Mouse (Mus musculus): Measurements from ENCODE around the gene Ifitm6.
"Not testable (repeated sequence)": the region's sequence is repeated elsewhere in the genome, so short reads cannot be mapped to it uniquely, and the experiment has no call there.

Gene Ifitm6

DNA sequence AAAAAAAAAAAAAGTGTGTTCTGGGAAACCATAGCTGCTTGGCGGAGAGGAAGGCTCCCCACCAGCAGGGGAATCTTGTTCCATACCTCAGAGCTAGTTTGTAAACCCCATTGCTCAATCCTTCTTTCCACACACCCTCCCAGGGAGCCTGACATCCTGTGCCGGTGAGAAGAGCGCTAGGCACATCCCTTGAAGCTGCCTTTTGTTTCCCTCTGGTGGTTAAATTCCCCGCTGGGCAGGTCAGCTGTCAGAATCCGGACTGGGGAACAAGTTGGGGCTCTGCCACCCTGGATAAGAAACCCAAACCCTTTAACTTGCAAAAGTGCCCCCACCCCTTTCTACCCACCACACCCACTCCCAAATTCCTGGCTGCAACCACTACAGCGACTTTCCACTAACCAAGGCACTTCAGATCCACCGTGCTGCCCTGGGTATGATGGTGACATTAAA lies 9.4 kb downstream of the Ifitm6 start:
- DNase-seq: no peak

GRCm38 (mm10) chr7:141006914-141007313 lies 10.8 kb downstream of the Ifitm6 start:
- peak; percentile 30 for DNase-seq

GRCm38 (mm10) chr7:141006446-141006845 lies 11.3 kb downstream of the Ifitm6 start:
- no peak for DNase-seq

GRCm38 (mm10) chr7:141003248-141004010 lies 14.3 kb downstream of the Ifitm6 start:
- DNase-seq: no peak

DNA sequence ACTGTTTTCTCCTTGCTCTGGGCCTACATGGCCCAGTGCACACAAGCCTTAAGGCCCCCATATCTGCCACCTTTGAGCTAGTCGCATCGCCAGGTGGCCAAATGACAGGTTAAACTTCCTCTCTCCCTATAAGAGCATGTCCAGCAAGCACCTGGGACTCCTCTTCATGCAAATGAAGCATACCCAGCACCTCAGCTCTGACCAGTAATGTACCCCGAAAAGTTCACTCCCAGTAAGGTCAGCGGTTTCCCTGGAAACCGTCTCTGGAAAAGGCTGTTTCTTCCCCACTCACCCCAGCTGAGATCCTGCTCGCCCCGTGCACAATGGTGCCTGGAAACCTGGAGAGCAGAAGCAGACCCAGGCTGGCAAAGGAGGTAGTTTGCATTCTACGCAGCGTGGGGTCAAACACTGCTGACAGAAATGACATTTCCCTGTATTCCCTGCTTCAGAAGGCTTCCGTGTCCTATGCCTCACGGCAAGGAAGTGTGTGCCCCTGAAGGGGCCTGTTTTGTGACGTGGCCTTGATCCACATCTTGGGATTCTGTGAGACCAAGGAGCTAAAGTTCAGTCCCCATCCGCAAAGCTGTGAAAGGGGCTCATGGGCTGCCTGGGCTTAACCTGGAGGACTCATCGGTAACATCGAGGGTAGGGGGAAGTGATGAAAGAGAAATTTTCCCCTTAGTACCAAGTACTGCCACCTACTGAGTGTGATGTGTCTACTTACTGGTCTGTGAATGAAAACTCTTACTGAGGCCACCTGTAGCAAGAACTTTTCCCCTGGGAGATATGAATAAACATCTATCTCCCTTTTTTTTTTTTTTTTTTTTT lies 16.6 kb downstream of the Ifitm6 start:
- DNase-seq: no peak

DNA sequence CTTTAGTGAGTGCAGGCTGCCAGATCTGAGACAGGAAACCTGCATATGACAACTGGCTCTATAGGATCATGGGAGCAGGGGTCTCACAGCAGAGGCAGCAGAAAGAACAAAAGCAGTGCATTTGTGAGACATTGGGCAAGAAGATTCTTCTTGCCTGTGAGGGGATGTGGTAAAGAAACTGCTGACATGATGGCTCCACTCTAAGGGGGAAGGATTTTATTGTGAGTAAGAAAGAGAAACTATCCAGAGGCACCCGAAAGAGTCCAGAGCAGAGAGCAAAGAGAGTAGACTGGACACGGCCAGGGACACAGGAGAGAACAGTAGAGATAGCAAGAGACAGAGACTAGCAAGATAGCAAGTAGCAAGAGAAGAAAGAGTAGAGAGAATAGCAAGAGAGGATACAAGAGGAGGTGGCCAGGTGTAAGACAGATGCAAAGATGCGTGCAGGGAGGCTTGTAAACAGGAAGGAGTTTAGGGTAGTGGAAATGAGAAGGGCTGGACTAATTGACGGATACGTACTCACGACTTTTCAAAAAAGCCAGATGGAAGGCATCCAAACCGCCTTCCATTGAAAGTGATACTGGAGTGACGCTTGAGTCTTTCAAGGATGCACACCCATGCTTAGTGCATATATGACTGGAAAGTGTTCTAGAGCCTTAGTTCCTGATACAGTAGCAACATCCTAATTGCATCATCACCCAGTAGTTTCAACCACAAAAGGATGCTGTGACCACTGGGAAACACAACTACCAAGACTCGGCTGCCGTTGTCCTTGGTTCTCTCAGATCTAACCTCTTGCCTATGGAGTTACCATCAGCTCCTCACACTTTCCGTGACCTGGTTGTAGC lies 18.6 kb downstream of the Ifitm6 start:
- no peak for DNase-seq

GRCm38 (mm10) chr7:140997817-140998216 lies 19.9 kb downstream of the Ifitm6 start:
- no peak for DNase-seq

DNA sequence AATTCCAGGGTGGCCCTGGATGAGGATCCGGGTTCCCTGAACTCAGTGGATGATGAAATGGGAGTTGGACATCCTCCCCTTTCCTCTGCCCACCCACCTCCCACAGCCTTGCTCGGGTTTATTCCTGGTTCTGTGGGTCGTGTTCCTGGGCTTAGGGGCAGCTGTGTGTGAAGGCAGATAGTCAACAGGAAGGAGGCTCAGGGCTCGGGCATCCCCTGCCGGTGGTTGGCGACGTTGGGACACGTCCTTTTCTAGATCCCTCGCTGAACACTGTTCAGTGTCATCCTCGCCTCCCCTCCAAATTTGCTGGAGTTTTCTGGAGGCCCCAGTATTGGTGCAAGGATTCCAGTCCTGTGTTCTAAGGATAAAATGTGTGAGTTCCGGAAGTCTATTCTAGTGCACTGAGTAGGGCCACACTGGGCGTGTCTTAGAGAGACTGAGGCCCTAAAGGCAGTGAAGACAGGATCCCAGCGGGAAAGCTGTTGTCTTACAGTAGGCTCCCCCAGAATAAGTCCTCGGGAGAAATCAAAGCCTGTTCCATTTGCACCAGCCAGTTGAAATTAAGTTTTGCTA lies 26.5 kb downstream of the Ifitm6 start:
- no peak for DNase-seq

- no peak for DNase-seq
Measured at GRCm38 (mm10) chr7:140990622-140991021, 27.1 kb downstream of the Ifitm6 start.

- DNase-seq: no peak
Measured at GRCm38 (mm10) chr7:140990185-140990584, 27.5 kb downstream of the Ifitm6 start.

- DNase-seq: no peak
Measured at GRCm38 (mm10) chr7:140989022-140989421, 28.7 kb downstream of the Ifitm6 start.

- DNase-seq: no peak
Measured at GRCm38 (mm10) chr7:140987182-140988138, 30.3 kb downstream of the Ifitm6 start.

- DNase-seq: no peak
Measured at GRCm38 (mm10) chr7:140982971-140983370, 34.8 kb downstream of the Ifitm6 start.

DNA sequence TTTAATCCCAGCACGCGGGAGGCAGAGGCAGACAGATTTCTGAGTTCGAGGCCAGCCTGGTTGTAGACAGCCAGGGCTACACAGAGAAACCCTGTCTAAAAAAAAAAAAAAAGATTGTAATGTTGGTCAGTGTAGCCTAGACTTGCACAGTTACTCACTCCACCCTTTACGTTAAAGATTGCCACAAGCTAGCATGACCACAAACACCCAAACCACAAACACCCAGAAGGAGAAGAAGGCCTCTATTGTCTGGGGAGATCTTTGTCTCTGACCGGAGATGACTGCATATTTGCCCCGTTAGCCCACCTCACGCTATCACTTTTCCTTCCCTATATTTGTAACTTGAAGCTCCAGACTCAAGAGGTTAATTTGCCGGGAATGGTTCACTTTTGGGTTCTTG lies 36.0 kb downstream of the Ifitm6 start:
- DNase-seq: no peak

DNA sequence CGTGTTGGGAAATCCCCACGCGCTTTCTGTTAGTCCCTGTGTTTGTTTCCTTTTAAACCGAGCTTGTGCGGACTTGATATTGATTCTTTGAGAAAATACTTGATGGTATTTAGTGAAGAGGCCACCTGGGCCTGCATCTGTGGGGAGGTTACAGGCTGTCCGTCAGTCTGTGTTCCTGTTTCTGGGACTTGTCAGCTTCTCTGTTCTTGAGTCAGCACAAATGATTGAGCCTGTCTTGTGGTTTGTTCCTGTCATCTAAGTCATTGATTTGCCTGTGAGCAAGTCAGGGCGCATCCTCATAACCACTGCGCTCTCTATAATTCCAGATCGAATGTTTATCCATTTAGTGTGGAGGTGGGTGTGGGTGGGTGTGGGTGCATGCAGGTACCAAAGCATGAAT lies 41.0 kb downstream of the Ifitm6 start:
- DNase-seq: not testable (repeated sequence)

- DNase-seq: no peak
Measured at GRCm38 (mm10) chr7:140975465-140975864, 42.3 kb downstream of the Ifitm6 start.

- no peak for DNase-seq
Measured at GRCm38 (mm10) chr7:140974940-140975339, 42.8 kb downstream of the Ifitm6 start.

DNA sequence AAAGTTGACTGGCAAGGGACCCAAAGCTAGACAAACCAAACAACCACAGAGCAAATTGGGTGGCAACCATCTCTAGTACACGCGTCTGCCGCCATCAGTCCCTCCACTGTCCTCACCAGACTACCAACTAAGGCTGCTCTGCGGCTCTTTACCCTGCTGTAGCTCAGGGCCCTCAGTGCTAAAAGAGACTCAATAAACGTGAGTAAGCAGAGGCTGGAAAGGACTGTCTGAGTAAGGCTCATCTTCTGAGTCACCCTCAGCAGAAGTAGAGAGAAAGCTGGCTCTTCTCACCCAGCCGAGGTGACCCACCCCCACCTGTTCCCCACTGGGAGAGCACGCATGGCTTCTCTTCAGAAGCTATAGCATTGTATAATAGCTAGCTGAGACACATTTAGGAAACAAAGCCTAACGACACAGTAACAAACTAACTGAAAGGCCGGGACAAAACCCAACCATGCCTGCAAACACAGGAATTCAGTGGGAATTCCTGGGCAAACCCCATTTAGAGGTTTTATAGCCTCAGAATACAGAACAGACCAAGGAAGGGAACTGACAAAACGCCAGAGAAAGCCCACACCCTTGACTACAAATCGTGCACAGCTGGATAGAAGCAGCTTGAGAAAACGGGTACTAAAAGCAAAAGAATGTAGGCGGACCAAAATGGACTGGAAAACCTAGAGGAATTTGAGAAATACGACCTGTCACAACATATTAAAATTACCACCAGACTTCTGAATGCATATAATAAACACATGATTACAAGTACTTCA lies 44.1 kb downstream of the Ifitm6 start:
- no peak for DNase-seq

DNA sequence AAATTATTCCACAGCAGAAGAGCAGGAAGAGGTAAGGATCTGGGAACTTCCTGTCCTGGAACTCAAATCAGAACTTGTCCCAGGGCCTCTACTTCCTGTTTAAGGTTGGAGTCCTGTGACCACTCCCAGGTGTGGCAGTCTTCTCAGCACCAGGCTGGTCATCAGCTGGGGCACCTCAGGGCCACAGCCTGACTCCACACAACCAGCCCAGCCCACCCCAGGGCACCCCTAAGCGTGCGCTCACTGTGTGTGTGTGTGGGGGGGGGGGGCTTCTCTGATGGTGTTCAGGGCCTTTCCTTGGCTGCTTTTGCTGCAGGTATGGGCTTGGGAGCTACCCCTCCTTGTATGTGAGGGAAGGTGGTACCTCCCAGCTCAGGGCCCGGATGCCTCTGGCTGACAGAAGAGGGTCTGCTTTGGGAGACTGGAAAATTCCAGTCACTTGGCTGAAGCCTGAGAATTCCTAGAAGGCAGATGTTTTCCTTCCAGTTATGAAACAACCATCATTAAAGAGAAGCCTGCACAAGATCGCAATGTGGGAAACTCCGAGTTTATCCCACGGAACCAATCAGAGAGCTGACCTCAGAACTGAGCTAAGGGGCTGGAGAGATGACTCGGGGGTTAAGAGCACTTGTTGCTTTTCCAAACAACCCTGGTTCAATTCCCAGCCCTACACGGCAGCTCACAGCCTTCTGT lies 46.1 kb downstream of the Ifitm6 start:
- DNase-seq: no peak

DNA sequence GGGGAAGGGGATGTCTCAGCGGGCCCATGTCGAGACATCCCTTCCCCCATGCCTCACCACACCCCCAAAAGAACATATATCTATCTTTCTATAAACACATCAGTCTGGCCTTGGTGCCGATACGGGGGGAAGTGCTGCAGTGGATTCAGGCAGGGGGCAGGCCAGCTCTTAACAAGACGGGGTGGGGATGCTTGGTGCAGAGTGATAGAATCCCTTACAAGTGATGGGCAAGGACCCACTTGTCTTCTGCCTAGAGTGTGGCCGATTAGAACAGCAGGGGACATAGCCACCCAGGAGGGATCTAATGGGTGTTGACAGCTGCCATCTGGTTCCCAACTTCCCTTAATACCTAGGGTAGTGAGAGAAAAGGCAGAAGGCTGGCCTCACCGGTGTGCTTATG lies 46.8 kb downstream of the Ifitm6 start:
- DNase-seq: no peak

Measured in right cerebral cortex, postnatal 14 days (tissue).